ENCODE assay signal across 8 mouse cellular contexts in the genomic region with DNA sequence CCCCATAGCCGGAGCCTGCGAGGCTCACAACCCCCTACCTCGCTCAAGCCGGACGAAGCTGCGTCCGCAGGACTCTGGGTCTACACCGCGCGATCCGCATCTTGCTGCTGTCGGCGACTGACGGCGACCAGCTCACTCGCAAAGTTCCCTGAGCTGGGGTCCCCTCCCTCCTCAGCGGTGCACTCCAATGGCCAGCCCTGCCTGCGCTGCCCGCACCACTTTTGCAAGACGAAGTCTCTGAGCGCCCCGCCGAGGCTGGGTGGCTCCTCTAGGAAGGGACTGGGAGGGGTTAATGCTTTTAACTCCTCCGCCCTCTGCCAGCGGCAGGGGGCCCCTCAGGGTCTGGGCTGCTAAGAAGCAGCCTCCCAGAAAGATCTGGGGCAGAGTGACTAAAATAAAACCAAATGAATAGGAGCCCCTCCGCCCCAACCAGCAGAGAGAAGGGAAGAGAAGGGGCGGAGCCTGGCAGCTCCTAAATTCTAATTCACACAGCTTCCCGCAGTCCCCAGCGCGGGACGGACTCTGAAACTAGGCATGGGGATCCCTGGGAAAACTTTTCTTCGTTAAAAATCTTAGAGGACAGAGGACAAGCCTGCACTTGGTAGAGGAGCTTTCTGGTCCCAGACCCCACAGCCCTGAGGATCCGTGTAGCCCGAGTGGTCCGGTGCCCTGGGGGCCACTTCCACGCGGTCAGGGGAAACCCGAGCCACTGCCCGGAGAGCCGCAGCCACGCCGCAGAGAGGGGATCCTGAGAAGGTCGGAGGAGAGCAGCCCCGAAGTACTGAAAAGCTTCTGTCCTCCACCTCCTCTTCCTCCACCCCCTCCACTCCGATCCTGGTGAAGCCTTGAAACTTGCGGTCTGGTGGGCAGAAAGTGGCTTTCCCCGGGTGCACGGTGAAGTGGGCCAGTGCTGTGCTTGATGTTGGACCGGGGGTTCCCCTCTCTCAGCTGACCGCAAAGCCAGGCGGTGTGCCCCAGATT. TPM values are rescaled to one million over a fixed set of nuclear protein-coding genes. Genes with fewer than 3 reads are reported as not detected.
DNase-seq lines count a peak whose midpoint lies in the region; ATAC-seq and TF ChIP-seq lines count a peak whose summit lies in the region.

TSS of gene S1pr1 (minus strand) at position 402 of the 981 bp plus-strand sequence.

- peak within 1 kb of the TSS; percentile 94 for H3K27ac ChIP-seq in gastrocnemius, adult 2 months
- peak within 1 kb of the TSS; percentile 71 for H3K27ac ChIP-seq in hindbrain, embryonic 16.5 days (ENCODE audit: low read depth, low read length)
- H3K27ac ChIP-seq in left cerebral cortex, adult 2 months = peak within 1 kb of the TSS; percentile 84

- intact Hi-C loops in gastrocnemius, adult 2 months (cut with DNase I) = loop anchor here (2.0 to 5.0 kb wide), 3 partner anchors 44 to 172 kb away; partner anchors contain the start of gene Dph5
- intact Hi-C loops in left cerebral cortex, adult 2 months (cut with DNase I) = loop anchor here (5.0 kb wide), 3 partner anchors 53 to 217 kb away; no protein-coding TSS in a partner anchor

- WGBS in hindbrain, embryonic 16.5 days = under 1% methylated on average over 49 of the region's 51 CpGs

- DNase-seq in ZHBTc4 (ENCODE audit: low read depth, low spot score) = peak; percentile 95
- DNase-seq in cerebellum, postnatal 4 days (ENCODE audit: low spot score in 2 of 2) = peak; percentile 49 to 57
- DNase-seq in gastrocnemius, adult 2 months = peak; percentile 79
- DNase-seq in left cerebral cortex, adult 2 months (ENCODE audit: extremely low spot score in 1 of 2, low spot score in 2 of 2) = peak; percentile 49 to 56
- peak; percentile 57 for DNase-seq in right cerebral cortex, postnatal 14 days
- peak; percentile 85 for DNase-seq in yolk sac, embryonic 10.5 days (ENCODE audit: low spot score)

- peak; percentile 20; the same call in 1 of the 2 replicates for TF ChIP-seq CTCF in gastrocnemius, adult 2 months (IDR thresholded peaks at IDR 0.05)
- TF ChIP-seq CTCF in left cerebral cortex, adult 2 months (IDR thresholded peaks at IDR 0.05) = peak; percentile 25

- no peaks in the 10 kb centered on the region for H3K9me3 ChIP-seq in hindbrain, embryonic 16.5 days (ENCODE audit: control insufficient read depth, low read length)

- peak within 1 kb of the TSS; percentile 81 for H3K4me3 ChIP-seq in gastrocnemius, adult 2 months
- peak within 1 kb of the TSS; percentile 54 for H3K4me3 ChIP-seq in hindbrain, embryonic 16.5 days (ENCODE audit: low read length)
- H3K4me3 ChIP-seq in left cerebral cortex, adult 2 months = peak within 1 kb of the TSS; percentile 60

- H3K9ac ChIP-seq in hindbrain, embryonic 16.5 days (ENCODE audit: low read depth, low read length) = peak within 1 kb of the TSS; percentile 59

- H3K4me2 ChIP-seq in hindbrain, embryonic 16.5 days (ENCODE audit: low read length) = peak within 1 kb of the TSS; percentile 90

- peaks cover 2% of the 10 kb centered on the region; the same call in 1 of the 2 replicates for H3K4me1 ChIP-seq in hindbrain, embryonic 16.5 days (ENCODE audit: control insufficient read depth, insufficient read depth, low read depth, low read length)

- H3K36me3 ChIP-seq in hindbrain, embryonic 16.5 days (ENCODE audit: control insufficient read depth, insufficient read depth, low read length) = no peaks in the 10 kb centered on the region

- ATAC-seq in hindbrain, embryonic 16.5 days = peak; percentile 94
- ATAC-seq in megakaryocyte, adult 5-6 weeks (ENCODE audit: poor library complexity, severe bottlenecking) = peak; percentile 55

- H3K27me3 ChIP-seq in hindbrain, embryonic 16.5 days (replicated peaks; ENCODE audit: control insufficient read depth, insufficient read depth, low read length) = no peaks in the 10 kb centered on the region

RNA-seq across cellular contexts. Expression of gene S1pr1, which starts in this region (rescaled TPM):
- 10 to 100 TPM; 16.9 to 34.1 TPM for total RNA-seq in gastrocnemius, adult 2 months (2021)
- 37.6 and 39.9 TPM in 2 replicates for polyA plus RNA-seq in hindbrain, embryonic 16.5 days (2015; fragmentation: Nextera tagmentation; extraction: Ambion mirVana)
- 100 to 1,000 TPM in 1 of 2 experiments, 10 to 100 TPM in 1; 90.6 to 118 TPM for total RNA-seq in left cerebral cortex, adult 2 months (2021)
- total RNA-seq in megakaryocyte, adult 5-6 weeks (2015) = 2.4 and 5.8 TPM in 2 replicates
- 3.3 and 3.6 TPM in 2 replicates for total RNA-seq in megakaryocyte, adult 5-6 weeks (2017)

Comparison
In these comparisons a context has a peak if more than half of its experiments do, and no peak if none do; other contexts are left out.
1. Peak in every context shown above with its lines: DNase-seq, ATAC-seq, H3K4me3 ChIP-seq and H3K27ac ChIP-seq.